Mouse (Mus musculus): Measurements from ENCODE around the gene Lamc3.

The Lamc3 gene

GRCm38 (mm10) chr2:31935054-31935453 lies 48.0 kb downstream of the Lamc3 start:
- DNase-seq (ENCODE audit: low spot score), result no peak

- DNase-seq (ENCODE audit: low spot score), result no peak
Observed at GRCm38 (mm10) chr2:31938298-31938697, 51.2 kb downstream of the Lamc3 start.

- DNase-seq (ENCODE audit: low spot score), result no peak
Observed at GRCm38 (mm10) chr2:31943011-31943410, 55.9 kb downstream of the Lamc3 start.

- peak; percentile 36 for DNase-seq (ENCODE audit: low spot score)
Observed at GRCm38 (mm10) chr2:31945580-31945979, 58.5 kb downstream of the Lamc3 start.

GRCm38 (mm10) chr2:31948392-31948791 lies 61.3 kb downstream of the Lamc3 start:
- DNase-seq (ENCODE audit: low spot score), result peak; percentile 74

GRCm38 (mm10) chr2:31948801-31949200 lies 61.7 kb downstream of the Lamc3 start:
- peak; percentile 18 for DNase-seq (ENCODE audit: low spot score)

GRCm38 (mm10) chr2:31950058-31950871 lies 63.2 kb downstream of the Lamc3 start, which contains the start of gene Aif1l:
Aif1l (plus strand) TSS chr2:31950139.
- DNase-seq (ENCODE audit: low spot score), result peak; percentile 63

GRCm38 (mm10) chr2:31950966-31951365 lies 63.9 kb downstream of the Lamc3 start:
- no peak for DNase-seq (ENCODE audit: low spot score)

GRCm38 (mm10) chr2:31952236-31952635 lies 65.1 kb downstream of the Lamc3 start:
- no peak for DNase-seq (ENCODE audit: low spot score)

GRCm38 (mm10) chr2:31952725-31953124 lies 65.6 kb downstream of the Lamc3 start:
- DNase-seq (ENCODE audit: low spot score), result no peak

- DNase-seq (ENCODE audit: low spot score), result no peak
Observed at GRCm38 (mm10) chr2:31953687-31954086, 66.6 kb downstream of the Lamc3 start.

- no peak for DNase-seq (ENCODE audit: low spot score)
Observed at GRCm38 (mm10) chr2:31954779-31955181, 67.7 kb downstream of the Lamc3 start.

GRCm38 (mm10) chr2:31955686-31956085 lies 68.6 kb downstream of the Lamc3 start:
- no peak for DNase-seq (ENCODE audit: low spot score)

GRCm38 (mm10) chr2:31957211-31957610 lies 70.1 kb downstream of the Lamc3 start:
- no peak for DNase-seq (ENCODE audit: low spot score)

GRCm38 (mm10) chr2:31960986-31961385 lies 73.9 kb downstream of the Lamc3 start:
- no peak for DNase-seq (ENCODE audit: low spot score)

GRCm38 (mm10) chr2:31961791-31962222 lies 74.7 kb downstream of the Lamc3 start:
- no peak for DNase-seq (ENCODE audit: low spot score)

GRCm38 (mm10) chr2:31962501-31963224 lies 75.6 kb downstream of the Lamc3 start:
- DNase-seq (ENCODE audit: low spot score), result no peak

- no peak for DNase-seq (ENCODE audit: low spot score)
Observed at GRCm38 (mm10) chr2:31963491-31963890, 76.4 kb downstream of the Lamc3 start.

- peak; percentile 61 for DNase-seq (ENCODE audit: low spot score)
Observed at GRCm38 (mm10) chr2:31964191-31964590, 77.1 kb downstream of the Lamc3 start.

- DNase-seq (ENCODE audit: low spot score), result peak; percentile 37
Observed at GRCm38 (mm10) chr2:31965110-31965509, 78.0 kb downstream of the Lamc3 start.

GRCm38 (mm10) chr2:31966801-31967200 lies 79.7 kb downstream of the Lamc3 start:
- no peak for DNase-seq (ENCODE audit: low spot score)

- no peak for DNase-seq (ENCODE audit: low spot score)
Observed at GRCm38 (mm10) chr2:31972589-31972988, 85.5 kb downstream of the Lamc3 start.

- DNase-seq (ENCODE audit: low spot score), result peak; percentile 99
Observed at GRCm38 (mm10) chr2:31974141-31974808, 87.2 kb downstream of the Lamc3 start, which contains the start of gene Nup214. Nup214 (plus strand) TSS chr2:31974436.
